11 mouse cellular contexts compared by ENCODE assay signal in the genomic region with DNA sequence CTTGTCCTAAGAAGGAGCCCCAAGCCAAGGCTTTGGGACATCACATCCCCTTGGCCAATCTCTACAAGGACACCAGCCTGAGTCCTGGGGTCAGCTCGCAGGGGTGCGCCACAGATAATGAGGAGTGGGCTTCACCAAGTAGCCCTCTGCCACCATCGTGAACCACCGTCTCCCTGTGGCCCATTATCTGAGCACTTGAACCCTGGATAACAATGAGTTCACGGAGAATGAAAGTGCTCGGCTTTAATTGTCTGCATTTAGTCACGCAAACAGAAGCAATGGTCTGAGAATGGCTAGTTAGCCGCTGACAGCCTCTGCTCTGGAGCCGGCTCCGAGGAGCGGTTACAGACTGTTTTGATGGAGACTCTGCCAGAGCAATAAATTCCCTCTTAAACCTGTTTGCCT.
DNase-seq lines count a peak whose midpoint lies in the region; ATAC-seq and TF ChIP-seq lines count a peak whose summit lies in the region.
"Had no signal": no experiment of that assay in that cellular context is flagged by ENCODE, and none has a peak within 500 bp of the region (broad histone marks: within the 10 kb centered on the region; RNA-seq: fewer than 3 reads in every experiment).

No protein-coding gene starts in this region.

- peaks cover 35% of the 10 kb centered on the region for H3K4me1 ChIP-seq in cerebellum, adult 2 months (ENCODE audit: control insufficient read depth, insufficient read depth, low read length)
- H3K4me1 ChIP-seq in hindbrain, embryonic 11.5 days (replicated peaks; ENCODE audit: control insufficient read depth, insufficient read depth, low read length): 0 out of 2 replicates have a peak, but pooled peaks cover 2% of the 10 kb centered on the region
- H3K4me1 ChIP-seq in midbrain, embryonic 15.5 days: peaks cover 25% of the 10 kb centered on the region
- H3K4me1 ChIP-seq: lung, embryonic 15.5 days had no signal

- H3K4me3 ChIP-seq in cerebellum, adult 2 months (replicated peaks; ENCODE audit: insufficient read depth, low read depth, low read length): peak overlapping the region; percentile 24
- H3K4me3 ChIP-seq in hindbrain, embryonic 11.5 days (ENCODE audit: low read depth, low read length): no peak overlapping the region
- no peak overlapping the region for H3K4me3 ChIP-seq in midbrain, embryonic 15.5 days
- H3K4me3 ChIP-seq: lung, embryonic 15.5 days had no signal

- peak in 1 of 2 experiments; percentile 39 for DNase-seq in cerebellum, adult 2 months
- peak; percentile 66 for DNase-seq in embryo, embryonic 11 days
- DNase-seq in hindbrain, embryonic 11.5 days (ENCODE audit: low spot score): peak; percentile 57
- DNase-seq in urinary bladder, postnatal 36 days (ENCODE audit: low spot score in 2 of 2): no peak
- DNase-seq: kidney, adult 11 months had no signal

- no peaks in the 10 kb centered on the region for H3K9me3 ChIP-seq in hindbrain, embryonic 11.5 days (ENCODE audit: control insufficient read depth, low read length)
- no peaks in the 10 kb centered on the region for H3K9me3 ChIP-seq in midbrain, embryonic 15.5 days
- H3K9me3 ChIP-seq: lung, embryonic 15.5 days had no signal

- no peak for ATAC-seq in cerebellum, adult (ENCODE audit: insufficient number of reproducible peaks, low FRiP score, low TSS enrichment)
- ATAC-seq in hindbrain, embryonic 11.5 days (ENCODE audit: low FRiP score): peak; percentile 64
- ATAC-seq in midbrain, embryonic 15.5 days (replicated peaks): peak; percentile 37; the same call in 1 of the 2 replicates
- ATAC-seq in frontal cortex, adult (ENCODE audit: low TSS enrichment): no peak
- no peak for ATAC-seq in inflammation-experienced regulatory T-cells, adult 6 months

- no peak for TF ChIP-seq CTCF in cerebellum, adult 2 months (IDR thresholded peaks at IDR 0.05; ENCODE audit: borderline replicate concordance, insufficient read depth, low read depth, low read length)

- H3K27me3 ChIP-seq in cerebellum, adult 2 months (ENCODE audit: control insufficient read depth, insufficient read depth, low read length): no peaks in the 10 kb centered on the region
- H3K27me3 ChIP-seq in hindbrain, embryonic 11.5 days (ENCODE audit: control insufficient read depth, insufficient read depth, low read length): no peaks in the 10 kb centered on the region
- H3K27me3 ChIP-seq in midbrain, embryonic 15.5 days (replicated peaks): no peaks in the 10 kb centered on the region
- H3K27me3 ChIP-seq: lung, embryonic 15.5 days had no signal

- TF ChIP-seq POLR2A in cerebellum, adult 2 months (IDR thresholded peaks at IDR 0.05; ENCODE audit: borderline replicate concordance, insufficient read depth, low read length): no peak

- H3K27ac ChIP-seq in cerebellum, adult 2 months (ENCODE audit: insufficient read depth, low read length): no peak overlapping the region
- H3K27ac ChIP-seq in hindbrain, embryonic 11.5 days (ENCODE audit: low read depth, low read length): peak overlapping the region; percentile 67
- H3K27ac ChIP-seq in midbrain, embryonic 15.5 days: peak overlapping the region; percentile 38; the same call in 1 of the 2 replicates
- H3K27ac ChIP-seq: lung, embryonic 15.5 days had no signal

- no peak overlapping the region for H3K9ac ChIP-seq in hindbrain, embryonic 11.5 days (ENCODE audit: low read depth, low read length)
- no peak overlapping the region for H3K9ac ChIP-seq in midbrain, embryonic 15.5 days
- H3K9ac ChIP-seq: lung, embryonic 15.5 days had no signal

- peak overlapping the region; percentile 2 for H3K4me2 ChIP-seq in hindbrain, embryonic 11.5 days (replicated peaks; ENCODE audit: low read depth, low read length)
- H3K4me2 ChIP-seq in midbrain, embryonic 15.5 days: peak overlapping the region; percentile 35
- H3K4me2 ChIP-seq: lung, embryonic 15.5 days had no signal

- 20% methylated on average over 11 of the region's 11 CpGs for WGBS in cerebellum, adult 2 months
- WGBS in hindbrain, embryonic 11.5 days: 26% methylated on average over 11 of the region's 11 CpGs
- 16% methylated on average over 11 of the region's 11 CpGs for WGBS in midbrain, embryonic 15.5 days

- H3K36me3 ChIP-seq in hindbrain, embryonic 11.5 days (ENCODE audit: control insufficient read depth, insufficient read depth, low read length): no peaks in the 10 kb centered on the region
- H3K36me3 ChIP-seq in midbrain, embryonic 15.5 days (replicated peaks): no peaks in the 10 kb centered on the region
- H3K36me3 ChIP-seq: G1E; lung, embryonic 15.5 days had no signal

Comparison
In these comparisons a context has a peak if more than half of its experiments do, and no peak if none do; other contexts are left out.
1. DNase-seq: peak in embryo, embryonic 11 days (single experiment) and hindbrain, embryonic 11.5 days (single experiment); none in urinary bladder, postnatal 36 days (0 of 2).
2. ATAC-seq: peak in hindbrain, embryonic 11.5 days (single experiment) and midbrain, embryonic 15.5 days (single experiment); none in cerebellum, adult (single experiment), frontal cortex, adult (single experiment) and inflammation-experienced regulatory T-cells, adult 6 months (single experiment).